Mouse (Mus musculus) kidney, embryonic 15.5 days (tissue): ENCODE results near the gene Hps1. TPM values are rescaled to one million over a fixed set of nuclear protein-coding genes. Genes with fewer than 3 reads are reported as not detected.
A peak's percentile ranks its signal among the peaks of the same experiment; 100 is the strongest.

Source experiments
- ATAC-seq: fragments of 200-750 bp; cut with Nextera tagmentation; replicated peaks from 2 replicates; pipeline ENCODE4 v1.8.0; 2017; ENCODE audit warnings: moderate TSS enrichment; ENCODE audit not compliant: low FRiP score
- H3K27ac ChIP-seq: fragments of 300-500 bp; sonication (generic); 2 replicates; pipeline ENCODE4 v1.5.1; 2015; ENCODE audit warnings: mild to moderate bottlenecking, inconsistent platforms
- H3K27me3 ChIP-seq: fragments of 300-500 bp; sonication (generic); 2 replicates; pipeline ENCODE4 v1.6.1; 2015; ENCODE audit warnings: inconsistent platforms
- H3K36me3 ChIP-seq: fragments of 300-500 bp; sonication (generic); 2 replicates; pipeline ENCODE4 v1.6.1; 2015; ENCODE audit warnings: inconsistent platforms
- H3K4me1 ChIP-seq: fragments of 300-500 bp; sonication (generic); 2 replicates; pipeline ENCODE4 v1.6.1; 2015; ENCODE audit warnings: inconsistent platforms
- H3K4me2 ChIP-seq: fragments of 300-500 bp; sonication (generic); 2 replicates; pipeline ENCODE4 v1.6.1; 2015; ENCODE audit warnings: moderate library complexity, mild to moderate bottlenecking, inconsistent platforms
- H3K4me3 ChIP-seq: fragments of 300-500 bp; sonication (generic); replicated peaks from 2 replicates; pipeline ENCODE4 v1.5.1; 2015; ENCODE audit warnings: mild to moderate bottlenecking, inconsistent platforms
- H3K9ac ChIP-seq: fragments of 300-500 bp; sonication (generic); 2 replicates; pipeline ENCODE4 v1.6.1; 2015; ENCODE audit warnings: mild to moderate bottlenecking, inconsistent platforms
- H3K9me3 ChIP-seq: fragments of 300-500 bp; sonication (generic); replicated peaks from 2 replicates; pipeline ENCODE4 v1.6.1; 2016; ENCODE audit warnings: inconsistent platforms
- WGBS: fragments of 180-500 bp; shearing (Covaris S2); methylation state at CpG from one replicate; pipeline ENCODE4 v1.1.7; 2015; ENCODE audit warnings: mixed read lengths; 5-methylcytosine and 5-hydroxymethylcytosine counted together
- polyA plus RNA-seq: library from polyadenylated mRNA; unstranded; fragments of >200 nt; fragmentation: Nextera tagmentation; extraction: Ambion mirVana; gene quantifications from 2 replicates; pipeline ENCODE4 v1.2.1, GENCODE M21; 2015

The Hps1 gene
- 14.7 and 14.8 TPM in 2 replicates for polyA plus RNA-seq

- Histone ChIP-seq H3K4me1 (peaks cover 8% of the 10 kb centered on the region), H3K27ac (peak within 1 kb of the TSS; percentile 90), H3K9me3 (no peaks in the 10 kb centered on the region), H3K36me3 (no peaks in the 10 kb centered on the region), H3K4me3 (peak within 1 kb of the TSS; percentile 76), H3K4me2 (peak within 1 kb of the TSS; percentile 84), H3K27me3 (no peaks in the 10 kb centered on the region), H3K9ac (peak within 1 kb of the TSS; percentile 62)
- under 1% methylated on average over 43 of the region's 43 CpGs for WGBS
- peak; percentile 97 for ATAC-seq
Measured at GRCm38 (mm10) chr19:42779531-42780155, at the start of gene Hps1. TSS of gene Hps1 (minus strand) at chr19:42779978.

GRCm38 (mm10) chr19:42829196-42829595 lies 49.4 kb upstream of the Hps1 start:
- no peak overlapping the region for H3K4me2 ChIP-seq
- H3K4me3 ChIP-seq, result no peak overlapping the region
- no peak for ATAC-seq
- no peaks in the 10 kb centered on the region for H3K27me3 ChIP-seq
- WGBS, result 68% methylated on average over 4 of the region's 4 CpGs
- no peaks in the 10 kb centered on the region for H3K36me3 ChIP-seq
- no peak overlapping the region for H3K27ac ChIP-seq
- no peak overlapping the region for H3K9ac ChIP-seq
- H3K9me3 ChIP-seq, result no peaks in the 10 kb centered on the region
- H3K4me1 ChIP-seq, result no peaks in the 10 kb centered on the region

GRCm38 (mm10) chr19:42827843-42828242 lies 48.1 kb upstream of the Hps1 start:
- Histone ChIP-seq H3K36me3 (no peaks in the 10 kb centered on the region), H3K9me3 (no peaks in the 10 kb centered on the region), H3K27me3 (no peaks in the 10 kb centered on the region), H3K4me2 (no peak overlapping the region), H3K4me1 (no peaks in the 10 kb centered on the region), H3K27ac (no peak overlapping the region), H3K9ac (no peak overlapping the region), H3K4me3 (no peak overlapping the region)
- 62% methylated on average over 3 of the region's 3 CpGs for WGBS
- no peak for ATAC-seq

- Histone ChIP-seq H3K4me2 (no peak overlapping the region), H3K36me3 (no peaks in the 10 kb centered on the region), H3K9ac (no peak overlapping the region), H3K27me3 (no peaks in the 10 kb centered on the region), H3K4me1 (peaks cover 4% of the 10 kb centered on the region; the same call in 1 of the 2 replicates), H3K27ac (no peak overlapping the region), H3K9me3 (no peaks in the 10 kb centered on the region), H3K4me3 (no peak overlapping the region)
- WGBS, result 88% methylated on average over 5 of the region's 5 CpGs
- no peak for ATAC-seq
Measured at GRCm38 (mm10) chr19:42820109-42820508, 40.3 kb upstream of the Hps1 start.

GRCm38 (mm10) chr19:42817761-42818160 lies 38.0 kb upstream of the Hps1 start:
- no peaks in the 10 kb centered on the region for H3K27me3 ChIP-seq
- H3K36me3 ChIP-seq, result no peaks in the 10 kb centered on the region
- H3K9me3 ChIP-seq, result no peaks in the 10 kb centered on the region
- no peak overlapping the region for H3K27ac ChIP-seq
- H3K4me2 ChIP-seq, result no peak overlapping the region
- ATAC-seq, result no peak
- 77% methylated on average over 2 of the region's 2 CpGs for WGBS
- H3K4me1 ChIP-seq, result peaks cover 4% of the 10 kb centered on the region; the same call in 1 of the 2 replicates
- no peak overlapping the region for H3K4me3 ChIP-seq
- H3K9ac ChIP-seq, result no peak overlapping the region

- peaks cover 7% of the 10 kb centered on the region for H3K4me1 ChIP-seq
- no peak overlapping the region for H3K4me3 ChIP-seq
- 87% methylated on average over 2 of the region's 2 CpGs for WGBS
- H3K27me3 ChIP-seq, result no peaks in the 10 kb centered on the region
- H3K9ac ChIP-seq, result no peak overlapping the region
- no peak overlapping the region for H3K27ac ChIP-seq
- no peak overlapping the region for H3K4me2 ChIP-seq
- H3K36me3 ChIP-seq, result no peaks in the 10 kb centered on the region
- H3K9me3 ChIP-seq, result no peaks in the 10 kb centered on the region
- no peak for ATAC-seq
Measured at GRCm38 (mm10) chr19:42816261-42816660, 36.5 kb upstream of the Hps1 start.

- Histone ChIP-seq H3K4me3 (no peak overlapping the region), H3K27ac (no peak overlapping the region), H3K9me3 (no peaks in the 10 kb centered on the region), H3K4me1 (peaks cover 3% of the 10 kb centered on the region; the same call in 1 of the 2 replicates), H3K27me3 (no peaks in the 10 kb centered on the region), H3K36me3 (no peaks in the 10 kb centered on the region), H3K9ac (no peak overlapping the region), H3K4me2 (no peak overlapping the region)
- 50% methylated on average over 5 of the region's 5 CpGs for WGBS
- no peak for ATAC-seq
Measured at GRCm38 (mm10) chr19:42810140-42810539, 30.4 kb upstream of the Hps1 start.

- no peak overlapping the region for H3K27ac ChIP-seq
- H3K27me3 ChIP-seq, result no peaks in the 10 kb centered on the region
- H3K4me2 ChIP-seq, result no peak overlapping the region
- H3K4me1 ChIP-seq, result peaks cover 3% of the 10 kb centered on the region; the same call in 1 of the 2 replicates
- no peaks in the 10 kb centered on the region for H3K36me3 ChIP-seq
- no peaks in the 10 kb centered on the region for H3K9me3 ChIP-seq
- WGBS, result 81% methylated on average over 10 of the region's 10 CpGs
- no peak overlapping the region for H3K9ac ChIP-seq
- no peak overlapping the region for H3K4me3 ChIP-seq
- no peak for ATAC-seq
Measured at GRCm38 (mm10) chr19:42809491-42809890, 29.7 kb upstream of the Hps1 start.

- no peak overlapping the region for H3K4me3 ChIP-seq
- no peak overlapping the region for H3K4me2 ChIP-seq
Measured at GRCm38 (mm10) chr19:42797866-42798265, 18.1 kb upstream of the Hps1 start.

GRCm38 (mm10) chr19:42795801-42796200 lies 16.0 kb upstream of the Hps1 start:
- peaks cover 22% of the 10 kb centered on the region for H3K4me1 ChIP-seq
- peak overlapping the region; percentile 43; the same call in 1 of the 2 replicates for H3K9ac ChIP-seq
- peak overlapping the region; percentile 92 for H3K4me2 ChIP-seq
- peak overlapping the region; percentile 44 for H3K4me3 ChIP-seq
- WGBS, result 30% methylated on average over 9 of the region's 9 CpGs
- no peak overlapping the region for H3K27ac ChIP-seq
- ATAC-seq, result no peak
- peaks cover 25% of the 10 kb centered on the region; the same call in 1 of the 2 replicates for H3K27me3 ChIP-seq
- no peaks in the 10 kb centered on the region for H3K9me3 ChIP-seq
- H3K36me3 ChIP-seq, result no peaks in the 10 kb centered on the region

More at GRCm38 (mm10) chr19:42797866-42798265, 18.1 kb upstream of the Hps1 start:
- 53% methylated on average over 2 of the region's 2 CpGs for WGBS
- ATAC-seq, result no peak
- H3K36me3 ChIP-seq, result no peaks in the 10 kb centered on the region
- H3K27ac ChIP-seq, result no peak overlapping the region
- no peak overlapping the region for H3K9ac ChIP-seq
- no peaks in the 10 kb centered on the region for H3K9me3 ChIP-seq
- H3K27me3 ChIP-seq, result peaks cover 18% of the 10 kb centered on the region; the same call in 1 of the 2 replicates
- H3K4me1 ChIP-seq, result peaks cover 22% of the 10 kb centered on the region

GRCm38 (mm10) chr19:42794914-42795613 lies 15.3 kb upstream of the Hps1 start:
- Histone ChIP-seq H3K9ac (peak overlapping the region; percentile 43), H3K4me2 (peak overlapping the region; percentile 92), H3K9me3 (no peaks in the 10 kb centered on the region), H3K4me1 (peaks cover 22% of the 10 kb centered on the region), H3K27ac (no peak overlapping the region), H3K36me3 (no peaks in the 10 kb centered on the region), H3K27me3 (peaks cover 28% of the 10 kb centered on the region; the same call in 1 of the 2 replicates), H3K4me3 (peak overlapping the region; percentile 44)
- peak; percentile 90 for ATAC-seq
- WGBS, result under 1% methylated on average over 31 of the region's 31 CpGs

GRCm38 (mm10) chr19:42788311-42788710 lies 8.5 kb upstream of the Hps1 start:
- Histone ChIP-seq H3K4me2 (no peak overlapping the region), H3K4me3 (no peak overlapping the region), H3K4me1 (peaks cover 14% of the 10 kb centered on the region), H3K27ac (no peak overlapping the region), H3K9me3 (no peaks in the 10 kb centered on the region), H3K9ac (no peak overlapping the region), H3K36me3 (no peaks in the 10 kb centered on the region), H3K27me3 (peaks cover 21% of the 10 kb centered on the region)
- no peak; the same call in 1 of the 2 replicates for ATAC-seq
- WGBS, result 32% methylated on average over 5 of the region's 5 CpGs
